Mouse (Mus musculus) stomach, postnatal 0 days (tissue): Measurements from ENCODE around the gene Mrps16.

Experiments
- CTCF ChIP-seq: IDR thresholded peaks from 2 replicates; pipeline ENCODE4 v1.5.1; 2016; ENCODE audit warnings: antibody characterized with exemption, low read depth, mild to moderate bottlenecking, moderate library complexity
- EP300 ChIP-seq: optimal IDR thresholded peaks from 2 replicates; pipeline ENCODE3; 2016; ENCODE audit warnings: antibody characterized with exemption

DNA sequence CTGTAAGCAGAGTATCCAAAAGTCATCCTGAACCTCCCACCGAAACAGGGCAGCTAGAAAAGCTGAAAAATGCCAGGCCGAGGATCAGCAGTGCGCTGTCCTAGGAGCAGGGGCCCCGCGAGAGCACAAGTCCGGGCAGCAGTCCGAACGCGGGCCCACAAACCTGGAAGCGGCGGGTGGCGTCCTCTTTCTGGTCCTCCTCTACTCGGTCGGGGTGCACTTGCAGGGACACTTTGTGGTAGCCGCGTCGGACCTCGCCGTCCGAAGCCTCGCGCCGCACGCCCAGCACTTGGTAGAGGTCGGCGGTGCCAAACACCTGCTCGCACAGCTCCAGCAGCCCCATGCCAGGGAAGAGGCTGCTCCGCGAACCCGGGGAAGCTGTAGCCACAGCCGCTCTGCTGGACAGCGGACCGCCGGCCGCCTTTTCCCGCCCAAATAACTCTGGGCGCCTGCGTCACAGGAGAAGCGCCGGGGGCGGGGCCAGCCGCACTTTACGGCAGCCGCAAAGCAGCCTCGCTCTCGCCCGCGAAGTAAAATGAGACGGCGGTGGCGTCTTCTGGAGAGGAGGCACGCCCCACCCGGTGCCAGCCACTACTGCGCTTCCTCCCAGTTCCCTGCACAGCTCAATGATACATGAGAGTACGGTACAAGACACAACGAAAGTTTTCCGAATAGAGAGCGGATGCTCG lies 4.8 kb downstream of the Mrps16 start, which contains the start of gene Dnajc9:
- peak; percentile 15; the same call in 1 of the 2 replicates for TF ChIP-seq CTCF
- no peak for TF ChIP-seq EP300
